Mouse (Mus musculus) liver, postnatal 0 days (tissue): ENCODE data around the gene Tas2r106.

Experiments used
- CTCF ChIP-seq: sonication (generic); IDR thresholded peaks from 2 replicates; pipeline ENCODE4 v1.5.1; 2016; ENCODE audit warnings: antibody characterized with exemption, low read depth
- EP300 ChIP-seq: IDR thresholded peaks from 2 replicates; pipeline ENCODE4 v1.6.1; 2016; ENCODE audit warnings: antibody characterized with exemption, low read depth, mild to moderate bottlenecking

DNA sequence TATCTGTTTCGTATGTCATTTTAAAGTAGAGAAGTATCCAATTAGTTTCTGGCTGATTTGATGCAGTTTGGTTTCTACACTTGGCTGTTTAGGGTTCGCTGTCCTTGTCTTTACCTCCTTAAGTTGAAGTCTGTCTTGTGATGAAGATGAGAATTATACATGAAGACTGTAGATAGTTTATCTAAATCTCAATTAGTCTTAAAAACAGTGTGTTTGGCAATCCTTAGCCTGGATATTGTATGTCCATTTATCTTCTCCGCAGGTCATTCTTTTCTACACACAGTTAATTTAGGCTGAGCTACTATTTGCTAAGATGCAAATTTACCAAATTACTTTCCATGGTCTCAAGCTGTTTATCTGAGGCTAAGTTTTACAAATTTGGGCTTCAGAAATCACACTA lies 47.9 kb downstream of the Tas2r106 start, which contains the start of gene Tas2r130:
- no peak for TF ChIP-seq CTCF
- no peak for TF ChIP-seq EP300
